Mouse (Mus musculus) brain, embryonic 18.5 days (tissue): ENCODE measurements at regions not wholly inside any gene's neighbourhood (a gene's known extent, or its start where the extent isn't known, plus 50 kb on each side); places are given as distances from the start of the nearest gene placed in this dataset.

Experiments used
- DNase-seq: peaks from one replicate; pipeline ENCODE4 v3.0.0-alpha.2; 2012; ENCODE audit warnings: low read depth, low spot score

GRCm38 (mm10) chr16:93078909-93079308 is 253.0 kb upstream of the Runx1 start:
- no peak for DNase-seq

DNA sequence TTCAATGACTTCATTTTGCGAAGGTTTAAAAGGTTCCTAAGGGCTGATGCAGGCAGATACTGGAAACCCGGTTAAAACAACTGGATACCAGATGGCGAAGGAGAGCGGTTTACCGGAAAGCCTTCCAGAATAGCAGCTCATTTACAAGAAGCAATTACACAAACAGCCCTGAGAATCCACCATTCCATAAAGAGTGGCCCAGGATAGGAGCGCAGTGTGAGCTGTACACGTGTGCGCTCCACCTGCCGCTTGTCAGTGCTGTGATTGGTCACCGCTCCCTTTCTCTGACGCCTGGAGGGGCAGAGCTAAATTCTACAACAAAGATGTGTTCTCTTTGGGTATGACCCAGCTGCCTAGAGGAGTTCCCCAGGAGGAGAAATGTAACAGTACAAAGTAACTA is 249.5 kb upstream of the Runx1 start:
- DNase-seq, result no peak

GRCm38 (mm10) chr16:93072156-93072555 is 246.2 kb upstream of the Runx1 start:
- DNase-seq, result no peak

- no peak for DNase-seq
Measured at GRCm38 (mm10) chr16:93071726-93072125, 245.8 kb upstream of the Runx1 start.

DNA sequence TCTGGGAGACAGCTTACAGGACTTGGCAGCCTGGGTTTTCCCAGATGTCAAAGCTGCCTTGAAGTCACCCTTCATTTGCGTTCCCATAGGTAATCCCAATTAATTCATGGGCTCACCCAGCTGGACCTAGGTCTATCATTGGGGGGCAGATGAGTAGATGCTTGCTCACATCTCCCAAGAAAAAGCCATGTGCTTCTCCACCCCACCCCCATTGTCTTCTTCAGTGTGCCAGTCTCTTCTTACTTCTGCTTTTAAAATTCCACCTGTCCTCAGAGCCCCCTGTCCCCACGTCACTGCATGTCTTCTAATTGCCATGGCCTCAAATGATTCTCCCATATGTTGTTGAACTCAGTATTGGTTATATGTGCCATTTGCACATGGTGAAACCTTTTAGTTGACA is 240.9 kb upstream of the Runx1 start:
- DNase-seq, result no peak

- no peak for DNase-seq
Measured at GRCm38 (mm10) chr16:93061475-93062179, 235.7 kb upstream of the Runx1 start.

GRCm38 (mm10) chr16:93056295-93056694 is 230.3 kb upstream of the Runx1 start:
- DNase-seq, result no peak

DNA sequence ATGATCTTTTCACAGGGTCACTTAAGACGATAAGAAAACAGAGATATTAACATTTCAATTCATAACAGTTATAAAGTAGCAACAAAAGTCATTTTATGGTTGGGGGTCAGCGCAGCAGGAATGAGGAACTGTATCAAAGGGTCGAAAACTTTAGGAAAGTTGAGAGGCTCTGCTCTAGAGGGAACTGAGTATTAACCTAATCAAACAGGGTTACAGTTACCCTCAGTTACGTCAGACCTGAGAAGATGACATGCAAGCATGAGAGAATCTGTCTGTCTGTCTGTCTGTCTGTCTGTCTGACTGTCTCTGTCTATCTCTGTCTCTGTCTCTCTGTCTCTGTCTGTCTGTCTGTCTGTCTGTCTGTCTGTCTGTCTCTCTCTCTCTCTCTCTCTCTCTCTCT is 229.6 kb upstream of the Runx1 start:
- no peak for DNase-seq

- no peak for DNase-seq
Measured at GRCm38 (mm10) chr16:93051233-93051632, 225.3 kb upstream of the Runx1 start.

- no peak for DNase-seq
Measured at GRCm38 (mm10) chr16:93048418-93048932, 222.5 kb upstream of the Runx1 start.

DNA sequence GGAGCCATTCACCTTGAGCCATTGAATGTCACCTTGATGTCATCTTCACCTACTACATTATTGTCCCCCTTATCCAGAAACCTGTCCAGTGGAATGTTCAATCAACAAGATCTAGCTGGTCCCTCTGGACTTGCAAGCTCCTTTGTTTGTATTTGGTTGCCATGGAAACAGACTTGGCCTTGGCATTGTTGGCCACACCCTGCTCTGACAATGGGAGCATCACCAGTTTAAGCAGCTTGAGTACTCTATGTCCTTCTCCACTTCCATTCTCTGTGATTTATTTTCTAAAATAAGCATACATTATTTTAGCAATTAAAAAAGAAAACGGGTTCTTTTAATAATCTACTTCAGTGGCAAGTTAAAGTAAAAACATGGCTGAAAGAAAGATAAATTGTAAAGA is 221.6 kb upstream of the Runx1 start:
- DNase-seq, result no peak

DNA sequence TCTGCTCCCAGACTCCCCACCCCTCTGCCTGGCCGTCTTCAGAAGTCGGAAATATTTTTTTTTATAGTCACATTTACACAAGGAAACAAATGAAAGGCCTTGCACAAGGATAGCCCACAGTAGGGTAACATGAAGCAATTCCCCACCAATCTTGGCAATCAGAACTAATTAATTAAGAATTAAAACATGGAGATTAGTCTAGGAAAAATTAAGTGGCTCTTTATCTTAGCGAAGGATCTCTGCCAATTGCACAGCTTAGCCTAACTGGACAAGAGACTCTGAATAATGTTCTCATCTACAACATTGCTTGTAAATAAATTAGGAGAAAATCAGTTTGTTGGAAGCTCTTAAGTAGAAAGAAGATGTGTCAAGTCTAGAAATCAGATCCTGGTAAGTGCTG is 220.3 kb upstream of the Runx1 start:
- DNase-seq, result no peak

DNA sequence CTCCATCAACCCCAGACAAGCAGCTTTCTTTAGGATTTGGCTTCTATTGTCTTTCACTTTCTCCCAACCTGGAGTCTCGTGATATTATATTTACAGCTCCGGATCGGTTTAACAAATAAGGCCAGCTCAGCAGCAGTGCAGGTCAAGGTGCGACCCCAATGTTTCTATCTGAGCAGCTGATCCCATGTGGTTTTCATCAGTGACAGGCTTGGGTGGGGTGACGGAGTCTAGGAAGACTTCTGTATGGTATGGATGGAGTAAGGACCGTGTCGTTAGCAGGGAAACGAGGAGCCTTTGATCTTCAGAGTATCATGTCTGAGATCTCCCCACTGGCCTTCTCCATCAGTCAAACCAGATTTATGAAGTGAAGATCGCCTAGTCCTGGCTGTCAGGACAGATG is 217.4 kb upstream of the Runx1 start:
- no peak for DNase-seq

- DNase-seq, result no peak
Measured at GRCm38 (mm10) chr16:93042941-93043340, 217.0 kb upstream of the Runx1 start.

DNA sequence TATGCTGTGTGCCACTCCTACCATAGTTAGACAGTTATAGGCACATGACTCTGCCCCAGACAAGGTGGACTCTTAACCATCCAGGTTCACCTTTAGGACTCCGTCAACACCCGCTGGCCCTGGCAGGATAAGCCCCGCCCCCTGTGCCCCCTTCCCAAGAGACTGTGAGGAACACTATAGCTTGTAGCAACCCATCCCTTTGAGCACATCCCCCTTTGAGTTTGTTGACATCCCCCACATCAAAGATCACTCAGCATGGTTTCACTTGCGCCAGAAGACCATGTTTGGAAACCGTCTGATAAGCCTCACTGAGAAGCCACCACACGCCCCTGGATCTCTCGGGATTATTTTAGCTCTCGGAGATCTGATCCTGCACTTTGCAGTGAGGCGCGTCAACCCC is 216.5 kb upstream of the Runx1 start:
- DNase-seq, result no peak

DNA sequence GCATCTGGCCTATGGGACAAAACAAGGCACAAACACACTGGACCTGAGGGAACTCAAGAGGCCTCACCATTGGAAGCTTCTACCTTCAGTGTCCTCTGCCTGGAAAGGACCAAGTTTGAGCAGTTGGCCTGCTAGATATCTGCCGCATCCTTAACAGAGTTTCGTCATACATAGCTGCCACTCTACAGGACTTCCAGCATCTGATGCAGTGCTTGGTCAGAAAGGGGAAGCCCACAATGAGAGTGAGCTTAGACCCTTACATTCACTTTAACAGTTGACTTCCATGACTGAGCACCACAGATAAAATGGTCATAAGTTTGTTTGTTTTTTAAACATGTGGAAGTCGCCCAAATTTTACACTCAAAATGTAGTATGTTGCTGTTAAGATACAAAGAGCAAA is 215.9 kb upstream of the Runx1 start:
- DNase-seq, result no peak

- DNase-seq, result no peak
Measured at GRCm38 (mm10) chr16:93041399-93041798, 215.4 kb upstream of the Runx1 start.

DNA sequence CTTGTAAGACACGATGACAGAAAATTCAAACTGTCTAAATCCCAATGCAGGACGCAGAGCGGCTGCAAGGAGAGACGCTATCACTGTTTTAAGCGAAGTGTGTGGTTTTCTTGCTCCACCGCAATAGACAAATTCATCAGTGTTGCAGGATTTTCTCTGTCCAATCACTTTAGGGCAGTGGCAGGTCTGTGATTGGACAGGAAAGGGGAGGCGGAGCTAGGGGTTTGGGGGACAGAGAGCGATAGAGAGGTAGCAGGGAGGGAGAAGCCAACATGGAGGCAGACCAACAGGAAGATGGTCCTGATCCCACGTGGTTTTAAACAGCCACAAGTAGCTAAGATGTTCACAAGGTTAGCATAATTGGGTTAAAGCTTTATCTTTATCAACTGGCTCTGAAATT is 209.7 kb upstream of the Runx1 start:
- DNase-seq, result no peak

GRCm38 (mm10) chr16:93033943-93034342 is 208.0 kb upstream of the Runx1 start:
- DNase-seq, result no peak

- DNase-seq, result no peak
Measured at GRCm38 (mm10) chr16:93031624-93032023, 205.7 kb upstream of the Runx1 start.

DNA sequence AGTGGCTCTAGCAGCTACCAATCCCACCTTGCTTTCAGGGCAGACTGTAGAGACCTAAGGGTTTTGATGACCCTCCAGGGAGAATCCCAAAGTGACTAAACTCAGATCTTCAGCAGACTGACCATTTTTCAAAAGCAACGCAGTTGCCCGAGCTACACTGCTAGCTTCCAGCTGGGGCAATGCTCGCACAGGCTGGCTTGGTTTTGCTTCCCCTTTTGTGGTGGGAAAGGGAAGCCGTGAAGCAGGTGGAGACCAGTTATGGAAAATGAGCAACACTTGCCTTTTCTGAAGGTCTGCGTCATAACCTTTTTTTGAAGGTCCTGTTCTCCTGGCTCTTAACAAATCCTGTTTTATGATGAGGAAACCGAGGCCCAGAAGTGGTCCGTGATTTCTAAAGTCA is 202.7 kb upstream of the Runx1 start:
- no peak for DNase-seq

DNA sequence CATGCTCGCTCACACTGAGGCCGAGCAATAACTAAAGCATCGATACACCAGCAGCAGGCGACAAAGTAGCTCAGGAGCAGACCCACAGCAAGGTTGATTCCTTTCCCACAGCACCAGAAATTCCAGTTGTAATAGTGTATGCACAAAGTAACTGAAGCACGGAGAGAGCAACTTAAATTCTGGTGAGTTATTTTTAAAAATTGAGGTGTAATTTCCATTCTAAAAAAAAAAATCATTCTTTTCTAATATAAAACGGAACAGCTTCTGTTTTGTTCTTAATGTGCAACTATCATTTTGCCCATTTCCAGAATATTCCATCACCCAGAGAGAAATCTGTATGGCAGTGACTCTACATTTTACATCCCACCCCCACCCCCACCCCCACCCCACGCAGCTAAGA is 202.1 kb upstream of the Runx1 start:
- DNase-seq, result no peak

DNA sequence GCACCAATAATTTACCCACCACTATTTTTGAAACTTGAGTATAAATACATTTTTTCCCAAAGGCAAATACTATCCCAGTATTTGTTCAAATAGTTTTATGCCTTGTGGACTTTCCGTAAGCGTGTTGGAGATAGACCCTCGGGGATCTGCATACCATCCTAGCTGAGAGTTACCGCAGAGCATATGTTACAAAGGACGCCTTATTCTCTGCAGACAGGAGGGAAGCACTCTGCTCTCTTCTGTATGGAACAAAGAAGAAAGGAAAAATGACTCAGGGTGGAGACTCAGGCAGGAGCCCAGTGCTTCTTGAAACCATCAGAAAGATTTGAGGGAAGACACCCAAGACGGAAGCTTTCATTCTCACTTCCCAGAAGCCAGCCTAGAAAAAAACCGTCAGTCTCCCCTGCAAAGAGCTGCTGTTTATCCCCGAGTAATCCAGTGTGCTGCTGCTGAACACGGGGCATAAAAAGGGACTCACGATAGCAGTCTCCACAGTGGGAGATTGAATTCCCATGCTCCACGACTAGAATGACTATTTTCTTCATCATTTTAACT is 200.2 kb upstream of the Runx1 start:
- no peak for DNase-seq
